Mouse (Mus musculus): Measurements from ENCODE around the gene Srrm2.
"Not testable (repeated sequence)": the region's sequence is repeated elsewhere in the genome, so short reads cannot be mapped to it uniquely, and the experiment has no call there.

Gene Srrm2

GRCm38 (mm10) chr17:23770896-23771283 is 19.4 kb upstream of the Srrm2 start:
- no peak for DNase-seq

GRCm38 (mm10) chr17:23771284-23772218 is 18.8 kb upstream of the Srrm2 start, which contains the start of gene Flywch1:
Gene Flywch1, minus strand, starts transcription at chr17:23771602.
- peak; percentile 97 for DNase-seq

- not testable (repeated sequence) for DNase-seq
These were observed 18.1 kb upstream of the Srrm2 start for GRCm38 (mm10) chr17:23772219-23772556.

DNA sequence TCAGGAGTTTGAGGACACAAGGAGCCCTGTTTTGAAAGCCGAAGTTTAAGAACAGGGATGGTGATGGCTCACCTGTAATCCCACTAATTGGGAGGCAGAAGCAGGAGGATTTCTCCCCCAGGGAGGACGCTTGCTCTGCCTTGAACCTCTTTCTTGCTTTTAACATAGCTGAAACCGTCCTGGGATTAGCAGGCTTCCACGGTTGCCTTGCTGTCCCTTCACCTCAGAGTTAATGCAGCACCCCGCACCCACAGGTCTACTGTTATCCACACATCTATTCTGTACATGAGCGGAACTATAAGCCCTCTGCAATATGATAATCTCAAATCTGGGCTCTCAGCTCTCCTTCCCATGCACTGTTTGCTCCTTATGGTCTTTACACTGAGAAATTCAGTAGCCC is 16.7 kb upstream of the Srrm2 start:
- no peak for DNase-seq

GRCm38 (mm10) chr17:23774090-23774489 is 16.2 kb upstream of the Srrm2 start:
- peak; percentile 92 for DNase-seq

DNA sequence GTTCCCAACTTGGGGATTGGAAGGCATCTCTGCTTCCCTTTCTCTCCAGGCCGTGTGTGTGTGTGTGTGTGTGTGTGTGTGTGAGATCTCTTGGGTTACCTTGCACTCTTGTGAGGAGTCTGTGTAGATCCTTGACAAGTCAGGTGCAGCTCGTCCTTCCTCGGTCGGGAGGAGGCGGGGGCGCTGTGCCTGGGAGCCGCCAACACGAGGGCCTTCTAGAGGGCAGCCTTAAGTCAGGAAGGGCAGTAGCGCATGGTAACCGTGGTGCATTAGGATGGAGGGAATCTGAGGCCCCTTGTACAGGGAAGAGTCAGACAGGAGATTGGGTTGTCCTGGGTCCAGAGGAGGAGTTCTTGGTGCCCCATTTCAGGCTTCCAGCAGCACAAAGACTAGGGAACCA is 14.1 kb upstream of the Srrm2 start:
- no peak for DNase-seq

DNA sequence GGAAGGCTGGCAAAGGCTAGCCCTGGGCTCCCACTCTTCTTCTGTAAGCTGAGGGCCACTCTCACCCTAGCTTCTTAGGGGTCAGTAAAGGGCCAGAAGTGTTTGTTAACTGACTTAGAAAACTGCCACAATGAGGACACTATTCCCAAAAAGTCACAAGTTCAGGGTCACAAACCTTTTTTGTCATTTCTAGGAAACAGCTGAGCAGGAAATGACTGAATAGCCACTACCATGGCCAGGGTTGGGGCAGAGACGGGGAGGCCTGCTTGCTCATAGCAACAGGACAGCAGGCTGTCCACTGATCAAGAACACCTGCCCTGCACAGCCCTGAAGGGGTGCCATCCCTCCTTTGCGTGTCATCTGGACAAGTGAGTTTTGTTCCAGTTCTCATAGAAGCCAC is 13.2 kb upstream of the Srrm2 start:
- no peak for DNase-seq

- DNase-seq = no peak
These were observed 11.9 kb upstream of the Srrm2 start for GRCm38 (mm10) chr17:23778447-23778846.

GRCm38 (mm10) chr17:23783352-23783751 is 7.0 kb upstream of the Srrm2 start:
- DNase-seq = no peak

- DNase-seq = peak; percentile 84
These were observed 4.5 kb upstream of the Srrm2 start, which contains the start of gene Flywch2 for GRCm38 (mm10) chr17:23785561-23786471. Gene Flywch2, minus strand, starts transcription at chr17:23786081.

DNA sequence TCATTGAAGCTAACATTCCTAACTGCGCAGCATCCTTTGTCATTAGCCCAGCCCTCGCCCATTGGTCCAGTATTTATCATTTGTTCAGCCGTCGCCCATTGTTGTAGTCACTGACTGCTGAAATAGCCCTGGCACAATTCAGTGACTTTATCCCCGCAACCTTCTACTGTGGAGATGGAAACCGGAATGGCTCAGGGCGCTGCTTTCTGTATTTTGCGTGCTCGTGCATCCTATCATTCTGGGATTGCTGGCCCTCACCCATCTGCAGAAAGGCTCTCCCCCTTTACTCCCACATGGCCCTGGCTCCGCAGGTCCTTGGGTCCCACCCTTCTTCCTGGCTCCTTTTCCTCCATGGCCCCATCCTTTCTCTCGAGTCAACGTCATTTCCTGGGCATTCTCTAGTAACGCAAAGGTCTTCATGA is 3.8 kb upstream of the Srrm2 start:
- DNase-seq = no peak

DNA sequence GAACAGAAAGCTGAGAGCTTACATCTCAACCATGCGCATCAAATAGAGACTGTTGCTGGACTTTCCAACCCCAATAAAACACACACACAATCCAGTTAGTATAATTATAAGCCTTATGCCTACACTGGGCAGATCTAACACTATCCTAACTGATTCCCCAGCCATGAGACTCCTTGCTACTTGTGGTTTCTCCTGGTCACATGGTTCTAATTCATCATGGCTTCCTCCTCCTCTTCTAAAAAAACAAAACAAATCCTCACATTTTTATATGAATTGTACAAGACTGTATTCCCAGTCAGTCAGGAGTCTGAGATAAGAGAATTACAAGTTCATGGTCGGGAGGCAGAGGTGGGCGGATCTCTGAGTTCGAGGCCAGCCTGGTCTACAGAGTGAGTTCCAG is 1.4 kb upstream of the Srrm2 start:
- DNase-seq = no peak

DNA sequence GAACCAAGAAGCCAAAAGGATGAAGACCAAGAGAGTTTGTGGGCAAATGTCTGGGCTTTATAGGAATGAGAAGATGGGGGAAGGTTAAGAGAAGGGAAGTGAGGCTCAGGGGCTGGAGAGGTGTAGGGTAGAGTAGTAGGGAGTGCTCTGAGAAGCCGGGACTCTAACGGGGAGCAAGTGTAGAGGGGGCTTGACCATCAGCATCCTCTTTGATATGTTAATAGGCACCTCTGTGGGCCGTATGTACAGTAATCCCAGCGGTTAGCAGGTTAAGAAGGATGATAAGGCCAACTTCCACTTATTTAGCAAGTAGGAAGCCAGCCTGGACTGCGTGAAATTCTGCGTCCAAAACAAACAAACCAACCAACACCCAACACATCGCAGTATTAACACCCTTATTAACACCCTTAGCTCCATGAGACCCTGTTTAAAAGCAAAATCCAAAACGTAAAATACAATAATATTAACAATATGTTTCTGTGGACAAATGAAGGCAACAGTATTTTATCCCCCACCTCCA is 523 bp upstream of the Srrm2 start:
- DNase-seq = no peak

DNA sequence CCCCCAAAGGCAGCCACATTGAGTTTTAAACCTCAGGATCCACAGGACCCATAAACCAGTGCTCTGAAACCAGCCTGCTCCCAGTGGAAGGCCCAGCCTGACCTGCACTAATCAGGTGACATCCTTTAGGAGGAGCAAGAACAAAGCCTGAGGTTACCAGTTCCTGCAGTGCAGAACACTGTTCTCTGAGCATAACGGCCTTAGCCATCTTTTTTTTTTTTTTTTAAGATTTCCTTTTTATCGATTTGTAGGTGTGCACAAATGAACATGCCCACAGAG is 686 bp downstream of the Srrm2 start:
- peak; percentile 38 for DNase-seq

GRCm38 (mm10) chr17:23795323-23795722 is 5.0 kb downstream of the Srrm2 start:
- no peak for DNase-seq

DNA sequence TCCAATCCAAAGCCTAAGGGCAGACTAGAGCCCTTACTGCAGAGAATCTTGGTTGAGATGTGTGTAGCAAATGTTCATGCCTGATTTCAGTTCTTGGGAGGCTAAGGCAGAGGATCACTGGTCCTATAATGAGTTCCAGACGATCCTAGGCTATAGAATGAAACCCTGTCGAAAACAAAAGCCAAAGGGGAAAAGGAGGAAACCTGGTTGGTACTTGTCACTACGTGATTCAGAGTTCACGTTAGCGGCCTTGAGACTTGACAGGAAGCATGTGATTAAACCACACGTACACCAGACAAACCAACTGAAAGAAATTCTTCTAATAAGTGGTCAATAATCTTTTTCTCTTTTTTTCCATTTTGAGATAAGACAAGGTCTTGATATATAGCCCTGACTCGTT is 7.0 kb downstream of the Srrm2 start:
- DNase-seq = no peak

GRCm38 (mm10) chr17:23801627-23802026 is 11.3 kb downstream of the Srrm2 start:
- no peak for DNase-seq

GRCm38 (mm10) chr17:23802746-23803365 is 12.5 kb downstream of the Srrm2 start:
- DNase-seq = peak; percentile 96

- peak; percentile 90 for DNase-seq
These were observed 13.2 kb downstream of the Srrm2 start for GRCm38 (mm10) chr17:23803366-23804041.

DNA sequence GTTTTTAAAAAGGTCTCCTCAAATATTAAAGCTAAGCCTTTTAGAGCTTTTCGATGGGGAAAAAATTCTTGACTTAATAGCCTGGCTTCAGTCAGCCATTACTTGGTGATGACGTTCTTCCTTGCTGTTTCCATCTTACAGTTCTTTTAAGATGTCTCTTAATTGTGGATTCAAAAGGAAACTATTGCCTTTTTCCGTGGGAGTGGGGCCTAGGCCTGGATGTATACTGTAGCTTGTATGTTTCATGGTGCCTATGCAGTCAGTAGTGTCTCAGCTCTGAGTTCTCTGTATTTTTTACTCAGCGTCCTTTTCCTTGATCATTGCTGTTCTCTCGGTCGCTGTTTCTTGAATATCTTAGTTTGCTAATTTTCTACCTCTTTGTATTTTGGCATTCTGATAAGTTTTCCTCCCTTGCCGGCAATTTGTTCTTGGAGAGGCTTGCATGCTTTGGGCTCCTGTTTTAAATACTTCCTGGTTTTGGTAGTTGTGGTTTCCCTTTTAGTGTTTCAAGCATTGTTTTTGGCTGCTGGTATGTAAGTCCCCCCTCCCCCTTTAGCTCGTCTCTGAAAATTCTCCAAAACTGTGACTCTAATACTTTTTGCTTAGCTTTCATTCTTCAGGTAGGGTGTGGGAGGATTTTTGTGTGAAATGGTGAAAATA is 14.2 kb downstream of the Srrm2 start:
- DNase-seq = no peak

DNA sequence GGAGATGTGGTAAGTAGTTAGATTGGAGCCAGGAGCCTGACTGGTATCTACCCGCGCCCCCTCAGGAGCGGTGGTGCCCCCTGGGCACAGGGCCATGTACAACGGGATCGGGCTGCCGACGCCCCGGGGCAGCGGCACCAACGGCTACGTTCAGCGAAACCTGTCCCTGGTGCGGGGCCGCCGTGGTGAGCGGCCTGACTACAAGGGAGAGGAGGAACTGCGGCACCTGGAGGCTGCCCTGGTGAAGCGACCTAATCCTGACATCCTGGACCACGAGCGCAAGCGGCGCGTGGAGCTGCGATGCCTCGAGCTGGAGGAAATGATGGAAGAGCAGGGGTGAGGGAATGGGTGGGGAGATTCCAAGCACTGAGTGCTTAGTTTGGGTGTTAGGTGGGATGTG is 16.5 kb downstream of the Srrm2 start:
- DNase-seq = peak; percentile 37

DNA sequence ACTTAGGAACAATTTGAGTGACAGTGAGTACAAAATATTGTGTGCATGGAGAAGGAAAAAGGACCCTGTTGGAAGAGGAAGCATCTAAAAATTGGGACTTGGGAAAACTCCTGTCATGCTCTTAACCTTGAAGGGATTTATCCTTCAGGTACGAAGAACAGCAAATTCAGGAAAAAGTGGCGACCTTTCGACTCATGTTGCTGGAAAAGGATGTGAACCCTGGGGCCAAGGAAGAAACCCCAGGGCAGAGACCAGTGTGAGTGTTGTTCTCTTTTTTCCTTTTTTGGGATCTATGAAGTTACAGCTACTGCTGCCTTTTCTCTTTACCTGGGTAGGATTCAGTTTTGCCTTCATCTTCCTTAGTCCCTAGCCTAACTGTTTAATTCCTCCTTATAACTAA is 17.6 kb downstream of the Srrm2 start:
- DNase-seq = no peak
